Mouse (Mus musculus) kidney, adult 8-10 months (tissue): ENCODE results near the gene 4933403O08Rik.

Experiments
- DNase-seq, 2 experiments: peaks; one replicate each; pipeline ENCODE4 v3.0.0; 2022

Gene 4933403O08Rik

GRCm38 (mm10) chrX:112238749-112239148 lies at the start of gene 4933403O08Rik:
4933403O08Rik (plus strand) TSS chrX:112239049.
- DNase-seq, result no peak

DNA sequence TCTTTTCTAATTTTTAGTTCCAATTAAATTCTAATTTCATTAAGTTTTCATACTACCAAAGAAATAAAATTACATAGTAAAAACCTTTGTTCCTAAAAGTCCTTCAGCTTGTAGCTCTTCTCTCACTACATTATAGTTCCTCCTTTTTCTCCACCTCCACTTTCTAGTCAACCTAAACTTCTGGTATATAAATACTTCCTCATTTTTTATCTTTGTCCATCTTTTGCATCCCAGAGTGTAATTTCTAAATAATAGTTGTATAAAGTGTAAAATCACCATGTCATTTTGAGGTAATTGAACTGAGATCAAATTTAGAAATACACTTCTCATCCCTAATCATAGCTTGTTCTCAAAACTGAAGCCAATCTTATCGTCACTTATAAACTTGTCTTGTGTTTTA lies 4.1 kb downstream of the 4933403O08Rik start:
- DNase-seq, result no peak

- no peak for DNase-seq
These were observed 16.7 kb downstream of the 4933403O08Rik start for GRCm38 (mm10) chrX:112255513-112255912.

- no peak for DNase-seq
These were observed 34.7 kb downstream of the 4933403O08Rik start for GRCm38 (mm10) chrX:112273550-112273949.
